10 mouse cellular contexts compared by ENCODE assay signal in the genomic region with DNA sequence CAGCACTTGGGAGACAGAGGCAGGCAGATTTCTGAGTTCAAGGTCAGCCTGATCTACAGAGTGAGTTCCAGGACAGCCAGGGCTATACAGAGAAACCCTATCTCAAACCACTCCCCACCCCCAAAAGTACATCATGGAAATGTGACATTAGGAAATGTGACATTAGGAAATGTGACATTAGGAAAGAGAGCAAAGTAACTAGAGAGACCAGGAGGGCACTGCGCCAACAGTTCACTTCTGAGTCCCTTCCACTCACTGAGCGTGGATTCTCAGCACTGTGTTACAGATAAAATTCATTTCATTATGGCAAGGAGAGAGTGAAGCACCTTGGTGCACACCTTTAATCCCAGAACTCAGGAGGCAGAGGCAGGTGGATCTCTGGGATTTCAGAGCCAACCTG. TPM values are rescaled to one million over a fixed set of nuclear protein-coding genes. Genes with fewer than 3 reads are reported as not detected.
DNase-seq lines count a peak whose midpoint lies in the region; ATAC-seq lines count a peak whose summit lies in the region.
"Had no signal": no experiment of that assay in that cellular context is flagged by ENCODE, and none has a peak within 500 bp of the region (broad histone marks: within the 10 kb centered on the region; RNA-seq: fewer than 3 reads in every experiment).

No protein-coding gene starts in this region.

- no peaks in the 10 kb centered on the region for H3K27me3 ChIP-seq in forebrain, embryonic 11.5 days (ENCODE audit: control insufficient read depth, insufficient read depth, low read length)
- no peaks in the 10 kb centered on the region for H3K27me3 ChIP-seq in forebrain, embryonic 12.5 days
- H3K27me3 ChIP-seq in limb, embryonic 11.5 days (ENCODE audit: control insufficient read depth, insufficient read depth, low read length) = no peaks in the 10 kb centered on the region
- no peaks in the 10 kb centered on the region for H3K27me3 ChIP-seq in limb, embryonic 10.5 days (ENCODE audit: low read depth, poor library complexity, severe bottlenecking)
- H3K27me3 ChIP-seq in midbrain, embryonic 14.5 days (ENCODE audit: control insufficient read depth, insufficient read depth, low read length) = no peaks in the 10 kb centered on the region
- H3K27me3 ChIP-seq in midbrain, embryonic 16.5 days (ENCODE audit: control insufficient read depth, insufficient read depth, low read depth, low read length) = no peaks in the 10 kb centered on the region
- H3K27me3 ChIP-seq: midbrain, embryonic 13.5 days had no signal

- 100% methylated on average over 2 of the region's 2 CpGs for WGBS in forebrain, embryonic 11.5 days
- WGBS in forebrain, embryonic 12.5 days = 98% methylated on average over 2 of the region's 2 CpGs
- WGBS in limb, embryonic 11.5 days = 97% methylated on average over 2 of the region's 2 CpGs
- WGBS in limb, embryonic 10.5 days = 97% methylated on average over 2 of the region's 2 CpGs
- WGBS in midbrain, embryonic 14.5 days = 99% methylated on average over 2 of the region's 2 CpGs
- WGBS in midbrain, embryonic 16.5 days = 100% methylated on average over 2 of the region's 2 CpGs

- peaks cover 9% of the 10 kb centered on the region; the same call in 1 of the 2 replicates for H3K4me1 ChIP-seq in forebrain, embryonic 11.5 days (replicated peaks; ENCODE audit: control insufficient read depth, insufficient read depth, low read length)
- H3K4me1 ChIP-seq in forebrain, embryonic 12.5 days = peaks cover 29% of the 10 kb centered on the region
- peaks cover 9% of the 10 kb centered on the region for H3K4me1 ChIP-seq in limb, embryonic 11.5 days (ENCODE audit: control insufficient read depth, insufficient read depth, low read length)
- peaks cover 68% of the 10 kb centered on the region for H3K4me1 ChIP-seq in limb, embryonic 10.5 days
- peaks cover 11% of the 10 kb centered on the region for H3K4me1 ChIP-seq in midbrain, embryonic 14.5 days (ENCODE audit: control insufficient read depth, insufficient read depth, low read length)
- H3K4me1 ChIP-seq in midbrain, embryonic 16.5 days (ENCODE audit: control insufficient read depth, insufficient read depth, low read length) = peaks cover 16% of the 10 kb centered on the region

- H3K27ac ChIP-seq in forebrain, embryonic 11.5 days (ENCODE audit: low read depth, low read length) = no peak overlapping the region
- no peak overlapping the region for H3K27ac ChIP-seq in forebrain, embryonic 12.5 days
- H3K27ac ChIP-seq in limb, embryonic 11.5 days (replicated peaks; ENCODE audit: low read depth, low read length) = 0 out of 2 replicates have a peak overlapping the region, but pooled peaks have one; percentile 8
- no peak overlapping the region for H3K27ac ChIP-seq in limb, embryonic 10.5 days
- no peak overlapping the region for H3K27ac ChIP-seq in midbrain, embryonic 14.5 days (replicated peaks; ENCODE audit: low read depth, low read length)
- no peak overlapping the region for H3K27ac ChIP-seq in midbrain, embryonic 16.5 days (ENCODE audit: low read length)
- H3K27ac ChIP-seq: midbrain, embryonic 13.5 days had no signal

- no peak overlapping the region for H3K4me3 ChIP-seq in forebrain, embryonic 11.5 days (ENCODE audit: low read depth, low read length)
- no peak overlapping the region for H3K4me3 ChIP-seq in forebrain, embryonic 12.5 days (replicated peaks)
- H3K4me3 ChIP-seq in limb, embryonic 11.5 days (ENCODE audit: low read depth, low read length) = no peak overlapping the region
- H3K4me3 ChIP-seq in limb, embryonic 10.5 days = no peak overlapping the region
- H3K4me3 ChIP-seq in midbrain, embryonic 14.5 days (replicated peaks; ENCODE audit: low read depth, low read length) = no peak overlapping the region
- H3K4me3 ChIP-seq in midbrain, embryonic 16.5 days (ENCODE audit: low read depth, low read length) = no peak overlapping the region
- H3K4me3 ChIP-seq: erythroblast, embryonic 14.5 days; midbrain, embryonic 13.5 days had no signal

- H3K9ac ChIP-seq in forebrain, embryonic 11.5 days (ENCODE audit: low read length) = peak overlapping the region; percentile 8; the same call in 1 of the 2 replicates
- no peak overlapping the region for H3K9ac ChIP-seq in forebrain, embryonic 12.5 days
- no peak overlapping the region for H3K9ac ChIP-seq in limb, embryonic 11.5 days (ENCODE audit: low read length)
- peak overlapping the region; percentile 7; the same call in 1 of the 2 replicates for H3K9ac ChIP-seq in midbrain, embryonic 14.5 days (replicated peaks; ENCODE audit: low read length)
- H3K9ac ChIP-seq in midbrain, embryonic 16.5 days (ENCODE audit: low read depth, low read length) = no peak overlapping the region
- H3K9ac ChIP-seq: midbrain, embryonic 13.5 days had no signal

- H3K9me3 ChIP-seq in forebrain, embryonic 11.5 days (ENCODE audit: control insufficient read depth, low read length) = no peaks in the 10 kb centered on the region
- H3K9me3 ChIP-seq in forebrain, embryonic 12.5 days = no peaks in the 10 kb centered on the region
- H3K9me3 ChIP-seq in limb, embryonic 11.5 days (ENCODE audit: control insufficient read depth, low read length) = no peaks in the 10 kb centered on the region
- H3K9me3 ChIP-seq in limb, embryonic 10.5 days (replicated peaks) = no peaks in the 10 kb centered on the region
- H3K9me3 ChIP-seq in midbrain, embryonic 14.5 days (ENCODE audit: control insufficient read depth, low read length) = no peaks in the 10 kb centered on the region
- H3K9me3 ChIP-seq in midbrain, embryonic 16.5 days (replicated peaks; ENCODE audit: control insufficient read depth, low read length, poor library complexity, severe bottlenecking) = no peaks in the 10 kb centered on the region
- H3K9me3 ChIP-seq: midbrain, embryonic 13.5 days had no signal

- no peaks in the 10 kb centered on the region; the same call in 1 of the 2 replicates for H3K36me3 ChIP-seq in forebrain, embryonic 11.5 days (ENCODE audit: control insufficient read depth, insufficient read depth, low read length)
- peaks cover 63% of the 10 kb centered on the region for H3K36me3 ChIP-seq in forebrain, embryonic 12.5 days (replicated peaks)
- peaks cover 21% of the 10 kb centered on the region for H3K36me3 ChIP-seq in limb, embryonic 11.5 days (ENCODE audit: control insufficient read depth, insufficient read depth, low read length)
- peaks cover 82% of the 10 kb centered on the region for H3K36me3 ChIP-seq in limb, embryonic 10.5 days
- H3K36me3 ChIP-seq in midbrain, embryonic 14.5 days (ENCODE audit: control insufficient read depth, insufficient read depth, low read length) = peaks cover 48% of the 10 kb centered on the region
- peaks cover 4% of the 10 kb centered on the region; the same call in 1 of the 2 replicates for H3K36me3 ChIP-seq in midbrain, embryonic 16.5 days (ENCODE audit: control insufficient read depth, insufficient read depth, low read length)

- no peak for DNase-seq in forebrain, embryonic 11.5 days (ENCODE audit: low spot score)
- DNase-seq in limb, embryonic 11.5 days (ENCODE audit: low spot score) = no peak
- no peak for DNase-seq in limb, embryonic 10.5 days (ENCODE audit: low spot score)
- no peak for DNase-seq in midbrain, embryonic 14.5 days
- DNase-seq in retina, postnatal 1 day = no peak
- DNase-seq: adrenal gland, adult 8-10 months had no signal

- ATAC-seq in forebrain, embryonic 11.5 days (replicated peaks; ENCODE audit: low FRiP score) = no peak
- no peak for ATAC-seq in forebrain, embryonic 12.5 days (ENCODE audit: low FRiP score)
- ATAC-seq in limb, embryonic 11.5 days (ENCODE audit: insufficient number of reproducible peaks, low FRiP score, low TSS enrichment, low read depth) = no peak
- ATAC-seq in midbrain, embryonic 14.5 days (ENCODE audit: low FRiP score, low TSS enrichment) = no peak
- ATAC-seq in midbrain, embryonic 16.5 days = no peak

- H3K4me2 ChIP-seq in forebrain, embryonic 11.5 days (ENCODE audit: low read depth, low read length, severe bottlenecking) = no peak overlapping the region
- no peak overlapping the region for H3K4me2 ChIP-seq in forebrain, embryonic 12.5 days
- H3K4me2 ChIP-seq in limb, embryonic 11.5 days (ENCODE audit: low read depth, severe bottlenecking) = no peak overlapping the region
- H3K4me2 ChIP-seq in midbrain, embryonic 14.5 days (ENCODE audit: low read length) = no peak overlapping the region
- no peak overlapping the region for H3K4me2 ChIP-seq in midbrain, embryonic 16.5 days (ENCODE audit: low read length)

RNA-seq across cellular contexts. Expression of gene Ppil1, which starts 5.1 kb away (rescaled TPM):
- 180 and 188 TPM in 2 replicates for polyA plus RNA-seq in forebrain, embryonic 11.5 days (2014; fragmentation: Nextera tagmentation; extraction: Ambion mirVana)
- polyA plus RNA-seq in forebrain, embryonic 12.5 days (2016; fragmentation: Nextera tagmentation; extraction: Ambion mirVana) = 139 and 142 TPM in 2 replicates
- polyA plus RNA-seq in limb, embryonic 11.5 days (2014; fragmentation: Nextera tagmentation; extraction: Ambion mirVana) = 201 and 206 TPM in 2 replicates
- 239 and 250 TPM in 2 replicates for polyA plus RNA-seq in limb, embryonic 10.5 days (2016; fragmentation: Nextera tagmentation; extraction: Ambion mirVana)
- 112 and 114 TPM in 2 replicates for polyA plus RNA-seq in midbrain, embryonic 14.5 days (2014; fragmentation: Nextera tagmentation; extraction: Ambion mirVana)
- polyA plus RNA-seq in midbrain, embryonic 16.5 days (2015; fragmentation: Nextera tagmentation; extraction: Ambion mirVana) = 106 and 107 TPM in 2 replicates

RNA-seq across cellular contexts. Expression of gene BC004004, which starts 9.7 kb away (rescaled TPM):
- polyA plus RNA-seq in forebrain, embryonic 11.5 days (2014; fragmentation: Nextera tagmentation; extraction: Ambion mirVana) = 58.2 and 61.5 TPM in 2 replicates
- 65.0 and 65.2 TPM in 2 replicates for polyA plus RNA-seq in forebrain, embryonic 12.5 days (2016; fragmentation: Nextera tagmentation; extraction: Ambion mirVana)
- polyA plus RNA-seq in limb, embryonic 11.5 days (2014; fragmentation: Nextera tagmentation; extraction: Ambion mirVana) = 50.0 and 51.5 TPM in 2 replicates
- 47.9 and 52.9 TPM in 2 replicates for polyA plus RNA-seq in limb, embryonic 10.5 days (2016; fragmentation: Nextera tagmentation; extraction: Ambion mirVana)
- polyA plus RNA-seq in midbrain, embryonic 14.5 days (2014; fragmentation: Nextera tagmentation; extraction: Ambion mirVana) = 117 and 122 TPM in 2 replicates
- 125 TPM in 2 replicates for polyA plus RNA-seq in midbrain, embryonic 16.5 days (2015; fragmentation: Nextera tagmentation; extraction: Ambion mirVana)

RNA-seq across cellular contexts. Expression of gene Cpne5, which starts 21.0 kb away (rescaled TPM):
- 5.5 and 6.8 TPM in 2 replicates for polyA plus RNA-seq in forebrain, embryonic 11.5 days (2014; fragmentation: Nextera tagmentation; extraction: Ambion mirVana)
- 9.9 and 10.7 TPM in 2 replicates for polyA plus RNA-seq in forebrain, embryonic 12.5 days (2016; fragmentation: Nextera tagmentation; extraction: Ambion mirVana)
- polyA plus RNA-seq in limb, embryonic 11.5 days (2014; fragmentation: Nextera tagmentation; extraction: Ambion mirVana) = 3.0 and 4.1 TPM in 2 replicates
- 2.0 and 3.2 TPM in 2 replicates for polyA plus RNA-seq in limb, embryonic 10.5 days (2016; fragmentation: Nextera tagmentation; extraction: Ambion mirVana)
- 27.6 and 32.6 TPM in 2 replicates for polyA plus RNA-seq in midbrain, embryonic 14.5 days (2014; fragmentation: Nextera tagmentation; extraction: Ambion mirVana)
- 43.6 and 55.8 TPM in 2 replicates for polyA plus RNA-seq in midbrain, embryonic 16.5 days (2015; fragmentation: Nextera tagmentation; extraction: Ambion mirVana)

RNA-seq across cellular contexts. Expression of gene Pi16, which starts 58.6 kb away (rescaled TPM):
- 0.59 and 0.72 TPM in 2 replicates for polyA plus RNA-seq in forebrain, embryonic 11.5 days (2014; fragmentation: Nextera tagmentation; extraction: Ambion mirVana)
- polyA plus RNA-seq in forebrain, embryonic 12.5 days (2016; fragmentation: Nextera tagmentation; extraction: Ambion mirVana) = 1.8 and 2.2 TPM in 2 replicates
- 0.19 and 0.21 TPM in 2 replicates for polyA plus RNA-seq in limb, embryonic 11.5 days (2014; fragmentation: Nextera tagmentation; extraction: Ambion mirVana)
- polyA plus RNA-seq in limb, embryonic 10.5 days (2016; fragmentation: Nextera tagmentation; extraction: Ambion mirVana) = 0.34 and 0.35 TPM in 2 replicates
- 1.3 and 2.8 TPM in 2 replicates for polyA plus RNA-seq in midbrain, embryonic 14.5 days (2014; fragmentation: Nextera tagmentation; extraction: Ambion mirVana)
- polyA plus RNA-seq in midbrain, embryonic 16.5 days (2015; fragmentation: Nextera tagmentation; extraction: Ambion mirVana) = 3.3 and 4.4 TPM in 2 replicates

Comparison
In these comparisons a context has a peak if more than half of its experiments do, and no peak if none do; other contexts are left out.
1. H3K9ac ChIP-seq: peak in forebrain, embryonic 11.5 days (single experiment) and midbrain, embryonic 14.5 days (single experiment); none in forebrain, embryonic 12.5 days (single experiment), limb, embryonic 11.5 days (single experiment) and midbrain, embryonic 16.5 days (single experiment).